Mouse (Mus musculus) midbrain, postnatal 0 days (tissue): ENCODE data around the gene Safb. TPM values are rescaled to one million over a fixed set of nuclear protein-coding genes. Genes with fewer than 3 reads are reported as not detected.
A peak's percentile ranks its signal among the peaks of the same experiment; 100 is the strongest.

Experiments used
- ATAC-seq: fragments of 200-750 bp; cut with Nextera tagmentation; 2 replicates; pipeline ENCODE4 v1.8.0; 2017; ENCODE audit warnings: moderate number of reproducible peaks, mild to moderate bottlenecking, moderate TSS enrichment, moderate library complexity; ENCODE audit not compliant: low FRiP score
- DNase-seq: peaks from one replicate; pipeline ENCODE4 v3.0.0-alpha.2; 2015; ENCODE audit warnings: low spot score
- H3K27ac ChIP-seq: fragments of 300-500 bp; sonication (generic); 2 replicates; pipeline ENCODE4 v1.5.1; 2014; ENCODE audit warnings: low read depth, mild to moderate bottlenecking, low read length, mixed read lengths
- H3K27me3 ChIP-seq: fragments of 300-500 bp; sonication (generic); 2 replicates; pipeline ENCODE4 v1.6.1; 2014; ENCODE audit warnings: low read length, control low read depth, mixed read lengths; ENCODE audit not compliant: insufficient read depth
- H3K36me3 ChIP-seq: fragments of 300-500 bp; sonication (generic); 2 replicates; pipeline ENCODE4 v1.6.1; 2014; ENCODE audit warnings: low read length, control low read depth, mixed read lengths; ENCODE audit not compliant: insufficient read depth
- H3K4me1 ChIP-seq: fragments of 300-500 bp; sonication (generic); 2 replicates; pipeline ENCODE4 v1.6.1; 2014; ENCODE audit warnings: mild to moderate bottlenecking, control low read depth, antibody characterized with exemption, low read length, mixed read lengths; ENCODE audit not compliant: insufficient read depth
- H3K4me2 ChIP-seq: fragments of 300-500 bp; sonication (generic); 2 replicates; pipeline ENCODE4 v1.6.1; 2014; ENCODE audit warnings: low read depth, mild to moderate bottlenecking, low read length, mixed read lengths; ENCODE audit not compliant: poor library complexity, severe bottlenecking
- H3K4me3 ChIP-seq: fragments of 300-500 bp; sonication (generic); 2 replicates; pipeline ENCODE4 v1.5.1; 2014; ENCODE audit warnings: low read depth, mild to moderate bottlenecking, low read length, moderate library complexity
- H3K9ac ChIP-seq: fragments of 300-500 bp; sonication (generic); replicated peaks from 2 replicates; pipeline ENCODE4 v1.6.1; 2014; ENCODE audit warnings: mild to moderate bottlenecking, low read length, moderate library complexity, mixed read lengths; ENCODE audit not compliant: poor library complexity, severe bottlenecking
- H3K9me3 ChIP-seq: fragments of 300-500 bp; sonication (generic); 2 replicates; pipeline ENCODE4 v1.6.1; 2016; ENCODE audit warnings: low read length, control low read depth
- CTCF ChIP-seq: IDR thresholded peaks from 2 replicates; pipeline ENCODE4 v1.5.1; 2016; ENCODE audit warnings: antibody characterized with exemption, mild to moderate bottlenecking
- WGBS: fragments of 180-500 bp; shearing (Covaris S2); extraction: QIAGEN DNeasy Blood & Tissue Kit; methylation state at CpG from one replicate; pipeline ENCODE4 v1.1.7; 2014; 5-methylcytosine and 5-hydroxymethylcytosine counted together
- polyA plus RNA-seq: library from polyadenylated mRNA; unstranded; fragments of >200 nt; fragmentation: Nextera tagmentation; extraction: Ambion mirVana; gene quantifications from 2 replicates; pipeline ENCODE4 v1.2.1, GENCODE M21; 2015
- total RNA-seq: library from RNA; depleted of rRNA; stranded (reverse); fragments of >200 nt; gene quantifications from 2 replicates; pipeline ENCODE4 v1.2.3, GENCODE M21; 2014

Safb gene
- total and polyA plus RNA-seq, 2 experiments from 2014 or later, result 56.1 to 95.9 TPM

- Histone ChIP-seq H3K27ac (no peak overlapping the region), H3K9ac (no peak overlapping the region), H3K4me1 (peaks cover 8% of the 10 kb centered on the region), H3K27me3 (no peaks in the 10 kb centered on the region), H3K4me2 (no peak overlapping the region), H3K4me3 (no peak overlapping the region), H3K36me3 (no peaks in the 10 kb centered on the region), H3K9me3 (no peaks in the 10 kb centered on the region)
- ATAC-seq, result no peak
- 88% methylated on average over 3 of the region's 3 CpGs for WGBS
- TF ChIP-seq CTCF, result peak; percentile 7; the same call in 1 of the 2 replicates
- DNase-seq, result no peak
Measured at GRCm38 (mm10) chr17:56543684-56544224, 40.9 kb upstream of the Safb start.

DNA sequence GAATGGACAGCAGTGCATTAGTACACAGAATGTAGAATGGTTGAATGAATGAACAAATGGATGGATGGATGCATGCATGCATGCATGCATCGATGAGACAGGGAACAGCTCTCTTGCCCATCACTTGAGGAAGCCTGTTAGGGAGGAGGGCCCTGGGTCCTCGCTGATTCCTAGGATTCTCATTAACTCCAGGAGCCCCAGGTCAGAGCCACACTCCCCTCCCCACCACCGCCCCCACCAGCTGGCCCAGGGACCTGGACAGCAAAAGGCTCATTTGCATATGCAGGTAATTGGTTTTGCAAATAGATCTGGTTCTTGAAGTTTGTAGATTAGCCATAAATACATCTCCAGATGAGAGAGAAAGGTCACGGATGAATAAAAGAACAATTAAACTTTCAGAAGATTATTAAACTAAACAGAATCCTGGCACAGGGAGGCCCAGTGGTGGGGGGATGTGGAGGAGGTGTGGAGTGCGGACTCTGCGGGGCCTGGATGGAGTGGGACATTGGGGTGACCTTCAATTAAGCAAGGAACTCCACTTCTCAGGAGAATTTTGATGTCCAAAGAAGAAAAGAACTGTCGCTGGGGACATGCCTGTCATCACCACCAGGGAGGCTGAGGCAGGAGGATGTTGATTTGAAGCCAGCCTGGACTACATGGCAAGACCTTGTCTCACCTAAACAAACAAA is 39.8 kb upstream of the Safb start:
- H3K4me1 ChIP-seq, result peaks cover 8% of the 10 kb centered on the region
- H3K4me3 ChIP-seq, result no peak overlapping the region
- no peaks in the 10 kb centered on the region for H3K27me3 ChIP-seq
- H3K9ac ChIP-seq, result no peak overlapping the region
- no peak overlapping the region for H3K27ac ChIP-seq
- no peak for DNase-seq
- no peak for TF ChIP-seq CTCF
- no peak overlapping the region for H3K4me2 ChIP-seq
- ATAC-seq, result no peak
- no peaks in the 10 kb centered on the region for H3K36me3 ChIP-seq
- no peaks in the 10 kb centered on the region for H3K9me3 ChIP-seq
- WGBS, result 76% methylated on average over 7 of the region's 7 CpGs

DNA sequence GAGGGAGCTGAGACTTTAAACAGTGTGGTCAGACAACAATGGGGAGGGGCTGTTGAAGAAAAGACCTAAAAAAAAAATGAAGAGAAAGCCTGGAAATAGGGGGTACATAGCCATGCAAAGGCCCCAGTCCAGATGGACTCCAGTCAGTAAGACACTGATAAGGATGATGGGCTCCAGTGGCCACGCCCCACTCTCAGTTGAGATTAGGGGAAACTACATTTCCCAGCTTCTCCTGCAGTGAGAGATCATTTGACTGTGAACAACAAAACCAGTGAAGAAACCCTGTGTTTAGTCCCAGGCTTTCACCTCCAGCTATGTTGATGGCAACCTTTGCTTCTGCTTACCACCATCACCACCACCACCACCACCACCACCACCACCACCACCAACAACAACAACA is 38.7 kb upstream of the Safb start:
- 83% methylated on average over 1 of the region's 1 CpGs for WGBS
- ATAC-seq (no peak), DNase-seq (no peak)
- H3K9me3 ChIP-seq, result no peaks in the 10 kb centered on the region
- H3K36me3 ChIP-seq, result no peaks in the 10 kb centered on the region
- H3K4me1 ChIP-seq, result peaks cover 8% of the 10 kb centered on the region
- no peak overlapping the region for H3K27ac ChIP-seq
- no peaks in the 10 kb centered on the region for H3K27me3 ChIP-seq
- no peak overlapping the region for H3K9ac ChIP-seq
- H3K4me2 ChIP-seq, result no peak overlapping the region
- no peak overlapping the region for H3K4me3 ChIP-seq
- TF ChIP-seq CTCF, result no peak

GRCm38 (mm10) chr17:56546576-56546975 is 38.0 kb upstream of the Safb start:
- peak overlapping the region; percentile 21; the same call in 1 of the 2 replicates for H3K27ac ChIP-seq
- DNase-seq, result no peak
- WGBS, result 80% methylated on average over 5 of the region's 5 CpGs

DNA sequence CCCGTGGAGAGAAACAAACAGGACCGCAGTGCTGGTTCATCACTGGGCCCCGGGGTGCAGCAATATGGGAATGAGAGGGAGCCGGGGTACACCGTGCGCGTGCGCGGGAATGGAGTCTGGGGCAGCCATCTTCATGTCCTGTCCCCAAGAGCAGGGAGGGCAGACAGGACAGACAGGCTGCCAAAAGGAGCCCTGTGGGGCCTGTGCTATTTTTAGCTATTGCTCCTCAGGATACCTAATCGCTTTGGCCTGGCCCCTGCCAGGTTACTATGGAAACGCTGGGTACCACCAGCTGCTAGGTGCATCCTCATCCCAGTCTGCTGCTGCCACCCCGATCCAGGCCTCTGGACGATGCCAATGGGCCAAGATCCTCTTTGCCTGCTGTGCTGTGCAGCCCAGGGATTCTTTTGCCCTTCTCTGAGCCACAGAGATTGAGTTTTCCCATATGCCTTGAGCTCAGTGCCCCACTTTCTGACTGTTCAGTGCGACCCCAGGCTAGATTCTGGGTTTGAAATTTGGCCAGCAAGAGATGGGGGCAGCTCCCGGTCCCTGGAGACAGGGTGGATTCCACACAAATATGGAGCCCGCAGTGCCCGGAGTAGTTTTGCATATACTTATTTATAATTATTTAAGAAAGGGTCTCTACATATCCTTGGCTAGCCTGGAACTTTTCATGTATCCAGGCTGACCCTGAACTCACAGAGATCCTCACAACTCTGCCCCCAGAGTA is 37.3 kb upstream of the Safb start:
- H3K4me2 ChIP-seq, result no peak overlapping the region
- no peaks in the 10 kb centered on the region for H3K36me3 ChIP-seq
- no peaks in the 10 kb centered on the region for H3K27me3 ChIP-seq
- H3K4me3 ChIP-seq, result no peak overlapping the region
- DNase-seq (peak; percentile 82), ATAC-seq (no peak)
- H3K4me1 ChIP-seq, result peaks cover 8% of the 10 kb centered on the region
- H3K27ac ChIP-seq, result peak overlapping the region; percentile 21; the same call in 1 of the 2 replicates
- H3K9ac ChIP-seq, result no peak overlapping the region
- 40% methylated on average over 17 of the region's 17 CpGs for WGBS
- no peak for TF ChIP-seq CTCF
- no peaks in the 10 kb centered on the region for H3K9me3 ChIP-seq

More at GRCm38 (mm10) chr17:56546576-56546975, 38.0 kb upstream of the Safb start:
- Histone ChIP-seq H3K4me2 (no peak overlapping the region), H3K4me3 (no peak overlapping the region), H3K27me3 (no peaks in the 10 kb centered on the region), H3K4me1 (peaks cover 8% of the 10 kb centered on the region), H3K9ac (no peak overlapping the region), H3K9me3 (no peaks in the 10 kb centered on the region), H3K36me3 (no peaks in the 10 kb centered on the region)
- ATAC-seq, result no peak
- TF ChIP-seq CTCF, result no peak
